Comparison of ENCODE assay signal across 28 mouse cellular contexts in the genomic region with DNA sequence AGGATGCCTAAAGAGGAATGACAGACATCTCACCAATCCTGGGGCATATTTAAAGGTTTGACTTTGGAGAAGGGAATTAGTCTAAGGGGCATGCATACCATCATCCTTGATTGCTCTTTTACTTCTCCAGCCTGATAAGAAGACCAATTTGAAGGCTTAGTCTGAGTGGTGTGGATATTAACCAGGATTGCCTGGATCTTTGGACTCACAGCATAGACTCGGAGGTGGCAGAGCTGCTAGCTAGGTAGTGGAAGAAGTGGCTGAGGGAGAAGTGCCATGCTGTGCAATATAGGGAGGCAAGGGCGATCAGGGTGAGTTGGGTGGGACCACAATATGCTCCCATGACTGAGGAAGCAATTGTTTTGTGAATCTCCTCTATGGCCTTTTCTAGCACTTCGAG. TPM values are rescaled to one million over a fixed set of nuclear protein-coding genes. Genes with fewer than 3 reads are reported as not detected.
DNase-seq lines count a peak whose midpoint lies in the region; ATAC-seq lines count a peak whose summit lies in the region.
"Had no signal": no experiment of that assay in that cellular context is flagged by ENCODE, and none has a peak within 500 bp of the region (broad histone marks: within the 10 kb centered on the region; RNA-seq: fewer than 3 reads in every experiment).

No protein-coding gene starts in this region.

- no peaks in the 10 kb centered on the region for H3K36me3 ChIP-seq in intestine, embryonic 14.5 days (ENCODE audit: control insufficient read depth, insufficient read depth, low read length)
- no peaks in the 10 kb centered on the region for H3K36me3 ChIP-seq in intestine, embryonic 16.5 days (ENCODE audit: control insufficient read depth, insufficient read depth, low read length)
- H3K36me3 ChIP-seq in hindbrain, embryonic 11.5 days (ENCODE audit: control insufficient read depth, insufficient read depth, low read length): no peaks in the 10 kb centered on the region
- H3K36me3 ChIP-seq: embryonic facial prominence, embryonic 10.5 days; embryonic facial prominence, embryonic 12.5 days; G1E had no signal

- H3K4me1 ChIP-seq in intestine, embryonic 14.5 days (replicated peaks; ENCODE audit: control insufficient read depth, insufficient read depth, low read length): no peaks in the 10 kb centered on the region
- H3K4me1 ChIP-seq in intestine, embryonic 16.5 days (ENCODE audit: control insufficient read depth, insufficient read depth, low read length): no peaks in the 10 kb centered on the region
- H3K4me1 ChIP-seq in hindbrain, embryonic 11.5 days (replicated peaks; ENCODE audit: control insufficient read depth, insufficient read depth, low read length): no peaks in the 10 kb centered on the region
- H3K4me1 ChIP-seq: embryonic facial prominence, embryonic 10.5 days; embryonic facial prominence, embryonic 12.5 days; forebrain, embryonic 13.5 days had no signal

- H3K27me3 ChIP-seq in intestine, embryonic 14.5 days (replicated peaks; ENCODE audit: control insufficient read depth, insufficient read depth, low read length): no peaks in the 10 kb centered on the region
- no peaks in the 10 kb centered on the region for H3K27me3 ChIP-seq in intestine, embryonic 16.5 days (replicated peaks; ENCODE audit: control insufficient read depth, insufficient read depth, low read length)
- no peaks in the 10 kb centered on the region for H3K27me3 ChIP-seq in hindbrain, embryonic 11.5 days (ENCODE audit: control insufficient read depth, insufficient read depth, low read length)
- H3K27me3 ChIP-seq: CH12.LX; embryonic facial prominence, embryonic 12.5 days; forebrain, embryonic 13.5 days; Patski had no signal

- no peaks in the 10 kb centered on the region for H3K9me3 ChIP-seq in intestine, embryonic 14.5 days (ENCODE audit: control insufficient read depth, low read length)
- no peaks in the 10 kb centered on the region for H3K9me3 ChIP-seq in intestine, embryonic 16.5 days (ENCODE audit: control insufficient read depth, low read length)
- H3K9me3 ChIP-seq in hindbrain, embryonic 11.5 days (ENCODE audit: control insufficient read depth, low read length): no peaks in the 10 kb centered on the region
- H3K9me3 ChIP-seq: embryonic facial prominence, embryonic 10.5 days; embryonic facial prominence, embryonic 12.5 days; forebrain, embryonic 13.5 days; G1E had no signal

- no peak overlapping the region for H3K4me3 ChIP-seq in intestine, embryonic 14.5 days (ENCODE audit: low read depth, low read length)
- no peak overlapping the region for H3K4me3 ChIP-seq in intestine, embryonic 16.5 days (ENCODE audit: low read length)
- H3K4me3 ChIP-seq in hindbrain, embryonic 11.5 days (ENCODE audit: low read depth, low read length): no peak overlapping the region
- H3K4me3 ChIP-seq: embryonic facial prominence, embryonic 10.5 days; embryonic facial prominence, embryonic 12.5 days; forebrain, embryonic 13.5 days had no signal

- peak; percentile 17 for DNase-seq in heart, adult 11 months
- DNase-seq in heart, adult 8-10 months (ENCODE audit: low spot score): no peak
- peak; percentile 44 for DNase-seq in kidney, adult 9 months
- no peak for DNase-seq in kidney, postnatal 14 days
- peak; percentile 1 for DNase-seq in intestine, embryonic 14.5 days (ENCODE audit: low spot score)
- no peak for DNase-seq in hindbrain, embryonic 11.5 days (ENCODE audit: low spot score)
- no peak for DNase-seq in liver
- DNase-seq: adrenal gland, adult 8-10 months; adrenal gland, postnatal 14 days; adrenal gland, postnatal 36 days; B cell, adult 2 months; cerebellum, adult 11-12 months; cerebellum, adult 2 months; cerebellum, adult 9-10 months; cerebellum, postnatal 10 days; cerebellum, postnatal 25 days had no signal

- H3K9ac ChIP-seq in intestine, embryonic 14.5 days (ENCODE audit: low read length): no peak overlapping the region
- H3K9ac ChIP-seq in intestine, embryonic 16.5 days (ENCODE audit: low read depth, low read length): no peak overlapping the region
- no peak overlapping the region for H3K9ac ChIP-seq in hindbrain, embryonic 11.5 days (ENCODE audit: low read depth, low read length)
- H3K9ac ChIP-seq: embryonic facial prominence, embryonic 12.5 days; forebrain, embryonic 13.5 days had no signal

- H3K27ac ChIP-seq in intestine, embryonic 14.5 days (ENCODE audit: low read depth): no peak overlapping the region
- no peak overlapping the region for H3K27ac ChIP-seq in intestine, embryonic 16.5 days (ENCODE audit: low read length)
- no peak overlapping the region for H3K27ac ChIP-seq in hindbrain, embryonic 11.5 days (ENCODE audit: low read depth, low read length)
- H3K27ac ChIP-seq: embryonic facial prominence, embryonic 10.5 days; embryonic facial prominence, embryonic 12.5 days; forebrain, embryonic 13.5 days had no signal

- H3K4me2 ChIP-seq in intestine, embryonic 14.5 days (ENCODE audit: low read length): no peak overlapping the region
- H3K4me2 ChIP-seq in intestine, embryonic 16.5 days (ENCODE audit: low read depth, low read length): no peak overlapping the region
- H3K4me2 ChIP-seq in hindbrain, embryonic 11.5 days (replicated peaks; ENCODE audit: low read depth, low read length): no peak overlapping the region
- H3K4me2 ChIP-seq: embryonic facial prominence, embryonic 12.5 days; forebrain, embryonic 13.5 days had no signal

- ATAC-seq in intestine, embryonic 14.5 days (replicated peaks; ENCODE audit: low FRiP score, low TSS enrichment, low read depth): no peak
- peak; percentile 77 for ATAC-seq in intestine, embryonic 16.5 days
- ATAC-seq in hindbrain, embryonic 11.5 days (ENCODE audit: low FRiP score): no peak
- ATAC-seq: activated CD4-positive, CD25-positive, alpha-beta regulatory T cell, adult 4 months; CD4-positive, CD25-positive, alpha-beta regulatory T cell, adult 4 months; forebrain, embryonic 13.5 days; Patski had no signal

- 76% methylated on average over 3 of the region's 3 CpGs for WGBS in intestine, embryonic 14.5 days
- 67% methylated on average over 3 of the region's 3 CpGs for WGBS in intestine, embryonic 16.5 days
- 81% methylated on average over 3 of the region's 3 CpGs for WGBS in hindbrain, embryonic 11.5 days

RNA-seq across cellular contexts. Expression of a gene that starts 3.2 kb away (rescaled TPM):
- under 1 TPM; 0.40 to 0.62 (median 0.51) TPM for total RNA-seq in heart, adult 8-10 months (2022)
- polyA plus RNA-seq in intestine, embryonic 14.5 days (2014; fragmentation: Nextera tagmentation; extraction: Ambion mirVana): 0.09 and 0.27 TPM in 2 replicates
- 0.92 and 0.95 TPM in 2 replicates for polyA plus RNA-seq in intestine, embryonic 16.5 days (2015; fragmentation: Nextera tagmentation; extraction: Ambion mirVana)
- 0.17 TPM in 1 of 2 replicates, not detected in the other for polyA plus RNA-seq in hindbrain, embryonic 11.5 days (2014; fragmentation: Nextera tagmentation; extraction: Ambion mirVana)
- total RNA-seq: CH12.LX had no signal
- polyA plus RNA-seq: activated CD4-positive, CD25-positive, alpha-beta regulatory T cell, adult 4 months; CD4-positive, CD25-positive, alpha-beta regulatory T cell, adult 4 months; cerebellum, adult 2 months; embryonic facial prominence, embryonic 14.5 days; G1E; Patski had no signal

RNA-seq across cellular contexts. Expression of a gene that starts 18.6 kb away (rescaled TPM):
- not detected for total RNA-seq in heart, adult 8-10 months (2022)
- polyA plus RNA-seq in intestine, embryonic 14.5 days (2014; fragmentation: Nextera tagmentation; extraction: Ambion mirVana): 0.34 and 0.55 TPM in 2 replicates
- 2.5 and 2.7 TPM in 2 replicates for polyA plus RNA-seq in intestine, embryonic 16.5 days (2015; fragmentation: Nextera tagmentation; extraction: Ambion mirVana)
- polyA plus RNA-seq in hindbrain, embryonic 11.5 days (2014; fragmentation: Nextera tagmentation; extraction: Ambion mirVana): not detected in 2 replicates
- total RNA-seq: adrenal gland, adult 18-20 months; adrenal gland, adult 8-10 months; adrenal gland, postnatal 14 days; adrenal gland, postnatal 36 days had no signal
- polyA plus RNA-seq: cerebellum, adult 2 months; embryonic facial prominence, embryonic 10.5 days; embryonic facial prominence, embryonic 12.5 days; embryonic facial prominence, embryonic 14.5 days; forebrain, embryonic 11.5 days; forebrain, embryonic 13.5 days; G1E; Patski had no signal

Comparison
In these comparisons a context has a peak if more than half of its experiments do, and no peak if none do; other contexts are left out.
1. DNase-seq: peak in heart, adult 11 months (single experiment), kidney, adult 9 months (single experiment) and intestine, embryonic 14.5 days (single experiment); none in heart, adult 8-10 months (single experiment), kidney, postnatal 14 days (single experiment), hindbrain, embryonic 11.5 days (single experiment) and liver (single experiment).